Mouse (Mus musculus): Measurements from ENCODE around the gene Kcnj12.

DNA sequence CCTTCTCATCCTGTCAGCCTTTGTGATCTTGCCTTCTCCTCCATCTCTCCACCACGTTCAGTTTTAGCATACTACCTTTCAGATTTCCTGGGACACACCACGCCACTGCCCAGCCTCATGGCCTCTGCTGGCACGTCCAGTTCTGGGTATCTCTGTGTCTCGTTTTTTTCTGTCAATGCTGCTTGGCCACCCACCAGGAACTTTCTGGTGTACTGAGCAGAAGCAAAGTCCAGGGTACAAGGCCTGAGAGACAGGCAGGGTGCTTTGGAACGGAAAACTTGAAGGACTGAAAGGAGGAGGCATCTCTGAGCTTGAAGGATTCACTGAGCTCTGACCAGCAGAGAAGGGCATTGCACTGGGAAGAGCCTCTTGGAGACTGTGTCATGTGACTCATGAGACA, 25.1 kb downstream of the Kcnj12 start:
- TF ChIP-seq POLR2A (IDR thresholded peaks at IDR 0.05; ENCODE audit: low read depth, low read length) (no peak), CTCF (conservative IDR thresholded peaks at IDR 0.05; ENCODE audit: insufficient read depth, insufficient read length, low read depth, low read length) (no peak)
